Mouse (Mus musculus): ENCODE results near the gene Gchfr. TPM values are rescaled to one million over a fixed set of nuclear protein-coding genes. Genes with fewer than 3 reads are reported as not detected.

The Gchfr gene
- polyA plus RNA-seq (2015; fragmentation: Nextera tagmentation; extraction: Ambion mirVana): 7.3 and 9.4 TPM in 2 replicates

- peak; percentile 78 for ATAC-seq
- WGBS: under 1% methylated on average over 60 of the region's 60 CpGs
- peak within 1 kb of the TSS; percentile 58 for H3K4me3 ChIP-seq (ENCODE audit: low read depth, low read length)
- H3K27ac ChIP-seq (ENCODE audit: low read length): no peak within 1 kb of the TSS
- H3K9ac ChIP-seq (ENCODE audit: low read depth, low read length): peak within 1 kb of the TSS; percentile 68
- no peaks in the 10 kb centered on the region for H3K9me3 ChIP-seq (replicated peaks; ENCODE audit: control insufficient read depth, low read length, poor library complexity, severe bottlenecking)
- H3K4me1 ChIP-seq (ENCODE audit: control insufficient read depth, insufficient read depth, low read length): peaks cover 8% of the 10 kb centered on the region; the same call in 1 of the 2 replicates
- H3K36me3 ChIP-seq (ENCODE audit: control insufficient read depth, insufficient read depth, low read length): no peaks in the 10 kb centered on the region
- H3K4me2 ChIP-seq (ENCODE audit: low read length): peak within 1 kb of the TSS; percentile 100
- H3K27me3 ChIP-seq (ENCODE audit: control insufficient read depth, insufficient read depth, low read depth, low read length): peaks cover 17% of the 10 kb centered on the region
These were observed at the start of gene Gchfr for GRCm38 (mm10) chr2:119166901-119167865. Gchfr (plus strand) TSS chr2:119167773.

GRCm38 (mm10) chr2:119136346-119136898 lies 31.2 kb upstream of the Gchfr start:
- Histone ChIP-seq H3K9me3 (replicated peaks; ENCODE audit: control insufficient read depth, low read length, poor library complexity, severe bottlenecking) (no peaks in the 10 kb centered on the region), H3K9ac (ENCODE audit: low read depth, low read length) (no peak overlapping the region), H3K36me3 (ENCODE audit: control insufficient read depth, insufficient read depth, low read length) (peaks cover 39% of the 10 kb centered on the region), H3K4me1 (ENCODE audit: control insufficient read depth, insufficient read depth, low read length) (no peaks in the 10 kb centered on the region), H3K27me3 (ENCODE audit: control insufficient read depth, insufficient read depth, low read depth, low read length) (no peaks in the 10 kb centered on the region), H3K4me2 (ENCODE audit: low read length) (no peak overlapping the region), H3K4me3 (ENCODE audit: low read depth, low read length) (no peak overlapping the region), H3K27ac (ENCODE audit: low read length) (no peak overlapping the region)
- WGBS: 91% methylated on average over 5 of the region's 5 CpGs
- ATAC-seq: no peak

- WGBS: 92% methylated on average over 2 of the region's 2 CpGs
- Histone ChIP-seq H3K9me3 (replicated peaks; ENCODE audit: control insufficient read depth, low read length, poor library complexity, severe bottlenecking) (no peaks in the 10 kb centered on the region), H3K27ac (ENCODE audit: low read length) (no peak overlapping the region), H3K36me3 (ENCODE audit: control insufficient read depth, insufficient read depth, low read length) (peaks cover 42% of the 10 kb centered on the region), H3K4me1 (ENCODE audit: control insufficient read depth, insufficient read depth, low read length) (no peaks in the 10 kb centered on the region), H3K4me3 (ENCODE audit: low read depth, low read length) (no peak overlapping the region), H3K27me3 (ENCODE audit: control insufficient read depth, insufficient read depth, low read depth, low read length) (no peaks in the 10 kb centered on the region), H3K4me2 (ENCODE audit: low read length) (no peak overlapping the region), H3K9ac (ENCODE audit: low read depth, low read length) (no peak overlapping the region)
- ATAC-seq: no peak
These were observed 22.4 kb upstream of the Gchfr start for GRCm38 (mm10) chr2:119145199-119145598.

- no peaks in the 10 kb centered on the region for H3K27me3 ChIP-seq (ENCODE audit: control insufficient read depth, insufficient read depth, low read depth, low read length)
- no peaks in the 10 kb centered on the region for H3K9me3 ChIP-seq (replicated peaks; ENCODE audit: control insufficient read depth, low read length, poor library complexity, severe bottlenecking)
- H3K4me1 ChIP-seq (ENCODE audit: control insufficient read depth, insufficient read depth, low read length): no peaks in the 10 kb centered on the region
- WGBS: 76% methylated on average over 6 of the region's 6 CpGs
- no peak overlapping the region for H3K9ac ChIP-seq (ENCODE audit: low read depth, low read length)
- H3K36me3 ChIP-seq (ENCODE audit: control insufficient read depth, insufficient read depth, low read length): peaks cover 40% of the 10 kb centered on the region
- ATAC-seq: no peak
- no peak overlapping the region for H3K4me3 ChIP-seq (ENCODE audit: low read depth, low read length)
- no peak overlapping the region for H3K4me2 ChIP-seq (ENCODE audit: low read length)
- no peak overlapping the region for H3K27ac ChIP-seq (ENCODE audit: low read length)
These were observed 21.1 kb upstream of the Gchfr start for GRCm38 (mm10) chr2:119146435-119146834.

GRCm38 (mm10) chr2:119147160-119147678 lies 20.4 kb upstream of the Gchfr start:
- 82% methylated on average over 22 of the region's 22 CpGs for WGBS

GRCm38 (mm10) chr2:119147775-119148174 lies 19.8 kb upstream of the Gchfr start:
- Histone ChIP-seq H3K4me1 (ENCODE audit: control insufficient read depth, insufficient read depth, low read length) (no peaks in the 10 kb centered on the region), H3K9me3 (replicated peaks; ENCODE audit: control insufficient read depth, low read length, poor library complexity, severe bottlenecking) (no peaks in the 10 kb centered on the region), H3K4me2 (ENCODE audit: low read length) (no peak overlapping the region), H3K9ac (ENCODE audit: low read depth, low read length) (no peak overlapping the region), H3K36me3 (ENCODE audit: control insufficient read depth, insufficient read depth, low read length) (peaks cover 36% of the 10 kb centered on the region), H3K27me3 (ENCODE audit: control insufficient read depth, insufficient read depth, low read depth, low read length) (no peaks in the 10 kb centered on the region), H3K4me3 (ENCODE audit: low read depth, low read length) (no peak overlapping the region), H3K27ac (ENCODE audit: low read length) (no peak overlapping the region)
- WGBS: 93% methylated on average over 8 of the region's 8 CpGs
- ATAC-seq: no peak

More at GRCm38 (mm10) chr2:119147160-119147678, 20.4 kb upstream of the Gchfr start:
- Histone ChIP-seq H3K4me3 (ENCODE audit: low read depth, low read length) (no peak overlapping the region), H3K4me2 (ENCODE audit: low read length) (no peak overlapping the region), H3K36me3 (ENCODE audit: control insufficient read depth, insufficient read depth, low read length) (peaks cover 38% of the 10 kb centered on the region), H3K9ac (ENCODE audit: low read depth, low read length) (no peak overlapping the region), H3K9me3 (replicated peaks; ENCODE audit: control insufficient read depth, low read length, poor library complexity, severe bottlenecking) (no peaks in the 10 kb centered on the region), H3K4me1 (ENCODE audit: control insufficient read depth, insufficient read depth, low read length) (no peaks in the 10 kb centered on the region), H3K27ac (ENCODE audit: low read length) (no peak overlapping the region), H3K27me3 (ENCODE audit: control insufficient read depth, insufficient read depth, low read depth, low read length) (no peaks in the 10 kb centered on the region)
- ATAC-seq: no peak

- Histone ChIP-seq H3K9ac (ENCODE audit: low read depth, low read length) (no peak overlapping the region), H3K9me3 (replicated peaks; ENCODE audit: control insufficient read depth, low read length, poor library complexity, severe bottlenecking) (no peaks in the 10 kb centered on the region), H3K4me2 (ENCODE audit: low read length) (no peak overlapping the region), H3K4me3 (ENCODE audit: low read depth, low read length) (no peak overlapping the region), H3K36me3 (ENCODE audit: control insufficient read depth, insufficient read depth, low read length) (peaks cover 21% of the 10 kb centered on the region), H3K27ac (ENCODE audit: low read length) (no peak overlapping the region), H3K4me1 (ENCODE audit: control insufficient read depth, insufficient read depth, low read length) (peaks cover 15% of the 10 kb centered on the region), H3K27me3 (ENCODE audit: control insufficient read depth, insufficient read depth, low read depth, low read length) (no peaks in the 10 kb centered on the region)
- no peak for ATAC-seq
- WGBS: 89% methylated on average over 6 of the region's 6 CpGs
These were observed 15.3 kb upstream of the Gchfr start for GRCm38 (mm10) chr2:119152255-119152654.

- Histone ChIP-seq H3K36me3 (ENCODE audit: control insufficient read depth, insufficient read depth, low read length) (peaks cover 16% of the 10 kb centered on the region), H3K4me1 (ENCODE audit: control insufficient read depth, insufficient read depth, low read length) (peaks cover 19% of the 10 kb centered on the region), H3K9ac (ENCODE audit: low read depth, low read length) (no peak overlapping the region), H3K4me3 (ENCODE audit: low read depth, low read length) (no peak overlapping the region), H3K27me3 (ENCODE audit: control insufficient read depth, insufficient read depth, low read depth, low read length) (no peaks in the 10 kb centered on the region), H3K9me3 (replicated peaks; ENCODE audit: control insufficient read depth, low read length, poor library complexity, severe bottlenecking) (no peaks in the 10 kb centered on the region), H3K4me2 (ENCODE audit: low read length) (no peak overlapping the region), H3K27ac (ENCODE audit: low read length) (no peak overlapping the region)
- 98% methylated on average over 2 of the region's 2 CpGs for WGBS
- ATAC-seq: no peak
These were observed 12.9 kb upstream of the Gchfr start for GRCm38 (mm10) chr2:119154683-119155082.

GRCm38 (mm10) chr2:119155388-119155787 lies 12.2 kb upstream of the Gchfr start:
- no peak overlapping the region; the same call in 1 of the 2 replicates for H3K9ac ChIP-seq (ENCODE audit: low read depth, low read length)
- no peaks in the 10 kb centered on the region for H3K9me3 ChIP-seq (replicated peaks; ENCODE audit: control insufficient read depth, low read length, poor library complexity, severe bottlenecking)
- peak overlapping the region; percentile 89; the same call in 1 of the 2 replicates for H3K4me2 ChIP-seq (ENCODE audit: low read length)
- ATAC-seq: no peak
- peaks cover 16% of the 10 kb centered on the region for H3K36me3 ChIP-seq (ENCODE audit: control insufficient read depth, insufficient read depth, low read length)
- no peaks in the 10 kb centered on the region for H3K27me3 ChIP-seq (ENCODE audit: control insufficient read depth, insufficient read depth, low read depth, low read length)
- H3K4me3 ChIP-seq (ENCODE audit: low read depth, low read length): no peak overlapping the region
- peaks cover 19% of the 10 kb centered on the region for H3K4me1 ChIP-seq (ENCODE audit: control insufficient read depth, insufficient read depth, low read length)
- no peak overlapping the region for H3K27ac ChIP-seq (ENCODE audit: low read length)
- WGBS: 91% methylated on average over 9 of the region's 9 CpGs
